Mouse (Mus musculus): Measurements from ENCODE around the gene Tmem131l. TPM values are rescaled to one million over a fixed set of nuclear protein-coding genes. Genes with fewer than 3 reads are reported as not detected.

Gene Tmem131l
- polyA plus RNA-seq, 1 experiment from 2014 or later, result 28.0 TPM

GRCm38 (mm10) chr3:84041739-84042138 lies 1.8 kb upstream of the Tmem131l start:
- Histone ChIP-seq H3K9ac (peak overlapping the region; percentile 36; the same call in 1 of the 2 replicates), H3K4me3 (replicated peaks) (peak overlapping the region; percentile 93), H3K27me3 (no peaks in the 10 kb centered on the region), H3K4me2 (peak overlapping the region; percentile 91), H3K4me1 (replicated peaks) (peaks cover 49% of the 10 kb centered on the region), H3K27ac (replicated peaks) (peak overlapping the region; percentile 95), H3K9me3 (replicated peaks) (no peaks in the 10 kb centered on the region), H3K36me3 (replicated peaks) (no peaks in the 10 kb centered on the region)
- WGBS (ENCODE audit: insufficient replicate concordance), result 20% methylated on average over 8 of the region's 8 CpGs
- ATAC-seq (ENCODE audit: insufficient read depth), result peak; percentile 68

- no peaks in the 10 kb centered on the region for H3K27me3 ChIP-seq
- H3K4me2 ChIP-seq, result peak overlapping the region; percentile 91
- H3K36me3 ChIP-seq (replicated peaks), result no peaks in the 10 kb centered on the region
- peaks cover 61% of the 10 kb centered on the region for H3K4me1 ChIP-seq (replicated peaks)
- peak overlapping the region; percentile 93 for H3K4me3 ChIP-seq (replicated peaks)
- no peaks in the 10 kb centered on the region for H3K9me3 ChIP-seq (replicated peaks)
- H3K9ac ChIP-seq, result peak overlapping the region; percentile 65
- peak; percentile 42 for ATAC-seq (ENCODE audit: insufficient read depth)
- peak overlapping the region; percentile 95 for H3K27ac ChIP-seq (replicated peaks)
- under 1% methylated on average over 23 of the region's 23 CpGs for WGBS (ENCODE audit: insufficient replicate concordance)
Measured at GRCm38 (mm10) chr3:84040476-84041082, 604 bp upstream of the Tmem131l start.

DNA sequence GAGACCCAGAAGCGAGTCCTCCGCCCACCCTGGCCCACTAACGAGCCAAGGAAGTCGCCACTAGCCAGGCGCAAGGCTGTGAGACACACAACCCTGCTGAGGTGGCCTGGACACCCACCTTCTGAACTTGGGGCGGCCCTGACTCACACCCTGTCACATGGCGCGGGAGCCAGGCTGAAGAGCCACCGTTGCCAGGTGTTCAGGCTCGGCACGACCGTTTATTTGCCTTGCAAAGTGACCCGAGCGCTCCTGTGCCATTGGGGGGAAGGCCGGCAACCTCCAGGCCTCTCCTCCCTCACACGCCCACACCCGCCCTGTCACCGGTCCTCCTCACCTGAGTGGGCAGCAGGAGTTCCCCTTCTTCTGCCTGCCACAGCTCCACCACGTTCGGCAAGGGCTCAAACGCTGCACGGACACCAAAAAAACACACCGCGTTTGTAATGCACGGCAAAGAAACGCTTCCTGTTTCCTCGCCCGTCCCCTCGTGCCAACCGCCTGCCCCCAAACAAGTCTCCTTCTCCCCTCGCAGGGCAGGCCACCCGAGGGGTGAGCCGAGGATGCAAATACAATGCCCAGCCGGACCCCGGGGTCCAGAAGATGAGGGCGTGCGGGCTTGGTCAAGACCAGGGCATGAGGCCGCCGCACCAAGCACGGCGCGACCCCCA lies 862 bp downstream of the Tmem131l start:
- no peaks in the 10 kb centered on the region for H3K27me3 ChIP-seq
- H3K9me3 ChIP-seq (replicated peaks), result no peaks in the 10 kb centered on the region
- under 1% methylated on average over 42 of the region's 42 CpGs for WGBS (ENCODE audit: insufficient replicate concordance)
- peak overlapping the region; percentile 93 for H3K4me3 ChIP-seq (replicated peaks)
- peak; percentile 11 for ATAC-seq (ENCODE audit: insufficient read depth)
- peak overlapping the region; percentile 95 for H3K27ac ChIP-seq (replicated peaks)
- H3K4me1 ChIP-seq (replicated peaks), result peaks cover 76% of the 10 kb centered on the region
- H3K36me3 ChIP-seq (replicated peaks), result no peaks in the 10 kb centered on the region
- H3K4me2 ChIP-seq, result peak overlapping the region; percentile 91
- peak overlapping the region; percentile 96 for H3K9ac ChIP-seq

DNA sequence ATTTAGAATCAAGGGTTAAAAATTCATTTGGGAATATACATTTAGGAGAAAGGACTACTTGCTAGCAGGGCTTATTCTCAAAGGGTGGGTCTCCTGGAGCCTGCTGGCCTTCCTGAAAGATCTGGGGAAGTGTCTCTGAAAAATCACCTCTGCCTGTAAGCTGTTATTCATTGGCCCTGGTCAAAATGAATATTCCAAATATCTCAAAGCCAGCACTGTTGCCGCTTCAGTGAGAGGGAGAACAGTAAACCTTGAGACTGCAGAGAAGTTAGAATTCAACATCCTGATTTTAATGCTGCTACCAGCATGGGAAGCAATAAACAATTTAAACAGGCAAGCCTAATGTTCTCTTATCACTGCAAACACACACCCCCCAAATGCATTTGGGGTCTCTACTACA lies 1.8 kb downstream of the Tmem131l start:
- no peaks in the 10 kb centered on the region for H3K36me3 ChIP-seq (replicated peaks)
- no peaks in the 10 kb centered on the region for H3K27me3 ChIP-seq
- H3K27ac ChIP-seq (replicated peaks), result peak overlapping the region; percentile 95
- H3K9me3 ChIP-seq (replicated peaks), result no peaks in the 10 kb centered on the region
- peak overlapping the region; percentile 93 for H3K4me3 ChIP-seq (replicated peaks)
- no peak for ATAC-seq (ENCODE audit: insufficient read depth)
- peaks cover 85% of the 10 kb centered on the region for H3K4me1 ChIP-seq (replicated peaks)
- peak overlapping the region; percentile 96; the same call in 1 of the 2 replicates for H3K9ac ChIP-seq
- WGBS (ENCODE audit: insufficient replicate concordance), result 32% methylated on average over 1 of the region's 1 CpGs
- H3K4me2 ChIP-seq, result peak overlapping the region; percentile 91

DNA sequence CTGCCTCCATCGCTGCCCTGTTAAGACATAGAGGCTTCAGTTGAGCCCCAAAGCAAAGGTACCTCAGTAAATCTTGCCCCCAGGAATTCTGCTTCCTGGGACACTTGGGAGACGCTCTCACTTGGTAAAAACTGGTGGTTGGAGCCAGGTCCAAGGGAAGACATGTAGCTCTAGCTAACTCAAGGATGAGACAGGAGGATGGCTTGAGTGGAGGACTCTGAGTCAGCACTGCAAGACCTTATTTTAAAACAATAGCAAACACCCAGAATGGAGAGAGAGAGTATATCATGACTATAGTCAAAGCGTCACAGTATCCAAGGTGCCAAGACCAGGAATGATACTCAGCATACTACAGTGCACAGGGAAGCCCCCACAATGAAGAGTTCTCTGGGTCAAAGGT lies 2.4 kb downstream of the Tmem131l start:
- H3K4me2 ChIP-seq, result peak overlapping the region; percentile 91
- peaks cover 86% of the 10 kb centered on the region for H3K4me1 ChIP-seq (replicated peaks)
- WGBS (ENCODE audit: insufficient replicate concordance), result 70% methylated on average over 3 of the region's 3 CpGs
- no peak for ATAC-seq (ENCODE audit: insufficient read depth)
- H3K27me3 ChIP-seq, result no peaks in the 10 kb centered on the region
- H3K27ac ChIP-seq (replicated peaks), result peak overlapping the region; percentile 95
- H3K4me3 ChIP-seq (replicated peaks), result peak overlapping the region; percentile 93
- H3K36me3 ChIP-seq (replicated peaks), result no peaks in the 10 kb centered on the region
- peak overlapping the region; percentile 18 for H3K9ac ChIP-seq
- H3K9me3 ChIP-seq (replicated peaks), result no peaks in the 10 kb centered on the region

- 18% methylated on average over 4 of the region's 4 CpGs for WGBS (ENCODE audit: insufficient replicate concordance)
- Histone ChIP-seq H3K36me3 (replicated peaks) (peaks cover 4% of the 10 kb centered on the region; the same call in 1 of the 2 replicates), H3K4me3 (replicated peaks) (peak overlapping the region; percentile 93), H3K4me1 (replicated peaks) (peaks cover 81% of the 10 kb centered on the region), H3K9me3 (replicated peaks) (no peaks in the 10 kb centered on the region), H3K9ac (peak overlapping the region; percentile 18), H3K4me2 (peak overlapping the region; percentile 91), H3K27ac (replicated peaks) (peak overlapping the region; percentile 95), H3K27me3 (no peaks in the 10 kb centered on the region)
- ATAC-seq (ENCODE audit: insufficient read depth), result peak; percentile 38
Measured at GRCm38 (mm10) chr3:84036866-84037265, 3.1 kb downstream of the Tmem131l start.

DNA sequence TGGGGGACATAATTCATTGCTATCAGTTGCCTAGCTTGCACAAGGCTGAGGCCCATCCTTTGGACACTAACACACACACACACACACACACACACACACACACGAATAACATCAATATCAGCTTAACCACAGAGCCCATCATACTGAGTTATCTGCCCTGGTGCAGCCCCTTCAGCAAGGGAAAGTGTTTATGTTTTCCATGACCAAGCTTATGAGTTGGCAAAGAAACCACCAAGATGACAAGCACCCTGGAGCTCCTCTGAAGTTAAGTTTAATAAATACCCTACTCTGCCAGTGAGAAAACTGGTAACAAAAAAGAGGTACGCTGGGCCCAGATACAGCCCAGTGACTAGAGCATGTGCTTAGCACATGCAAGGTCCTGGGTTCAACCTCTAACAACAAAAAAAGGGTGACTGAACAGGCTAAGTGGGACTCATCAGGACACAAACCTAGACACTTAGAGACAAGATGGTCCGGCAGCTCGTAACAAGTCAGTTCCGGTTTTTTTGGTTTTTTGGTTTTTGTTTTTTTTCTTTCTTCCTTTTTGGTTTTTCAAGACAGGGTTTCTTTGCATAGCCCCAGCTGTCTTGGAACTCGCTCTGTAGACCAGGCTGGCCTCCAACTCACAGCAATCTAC lies 4.1 kb downstream of the Tmem131l start:
- H3K27ac ChIP-seq (replicated peaks), result peak overlapping the region; percentile 95
- H3K4me1 ChIP-seq (replicated peaks), result peaks cover 73% of the 10 kb centered on the region
- peak overlapping the region; percentile 93 for H3K4me3 ChIP-seq (replicated peaks)

DNA sequence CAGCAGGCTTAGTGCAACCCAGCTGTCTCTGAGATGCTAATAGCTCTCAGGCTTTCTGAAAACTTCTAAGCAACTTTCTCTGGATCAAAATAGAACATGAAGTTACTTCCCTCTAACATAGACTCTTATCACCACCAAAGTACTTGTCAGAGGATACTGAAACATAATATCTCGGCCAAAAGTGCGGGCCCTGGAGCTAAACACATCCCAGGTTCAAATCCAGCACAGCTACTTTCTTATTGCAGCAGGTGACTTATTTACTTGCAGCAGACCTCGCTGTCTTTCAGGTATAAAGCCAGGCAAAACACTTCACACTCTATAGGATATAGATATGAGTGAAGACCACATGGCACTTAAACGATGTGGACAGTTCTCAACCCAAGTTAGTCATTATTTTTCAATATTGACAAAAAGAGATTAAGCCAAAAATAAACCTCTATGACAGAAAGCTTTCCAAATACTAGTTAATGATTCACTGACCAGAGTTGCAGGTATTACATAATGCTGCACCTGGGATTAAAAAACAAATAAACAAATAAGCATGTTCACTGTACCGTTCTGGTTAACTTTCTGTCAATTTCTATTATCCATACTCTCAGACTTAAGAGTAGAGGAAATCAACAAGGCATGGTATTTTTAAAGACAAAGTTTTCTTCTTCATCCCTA lies 5.7 kb downstream of the Tmem131l start:
- 48% methylated on average over 5 of the region's 5 CpGs for WGBS (ENCODE audit: insufficient replicate concordance)
- peak overlapping the region; percentile 91 for H3K4me2 ChIP-seq
- no peak for ATAC-seq (ENCODE audit: insufficient read depth)

More for the DNA sequence above, 4.1 kb downstream of the Tmem131l start:
- WGBS (ENCODE audit: insufficient replicate concordance), result 16% methylated on average over 6 of the region's 6 CpGs
- H3K9ac ChIP-seq, result peak overlapping the region; percentile 33; the same call in 1 of the 2 replicates
- ATAC-seq (ENCODE audit: insufficient read depth), result peak; percentile 58
- no peaks in the 10 kb centered on the region for H3K27me3 ChIP-seq
- peaks cover 14% of the 10 kb centered on the region for H3K36me3 ChIP-seq (replicated peaks)
- no peaks in the 10 kb centered on the region for H3K9me3 ChIP-seq (replicated peaks)
- peak overlapping the region; percentile 91 for H3K4me2 ChIP-seq

GRCm38 (mm10) chr3:84032933-84033730 lies 6.8 kb downstream of the Tmem131l start:
- no peak overlapping the region for H3K9ac ChIP-seq
- H3K4me1 ChIP-seq (replicated peaks), result peaks cover 57% of the 10 kb centered on the region
- peaks cover 38% of the 10 kb centered on the region for H3K36me3 ChIP-seq (replicated peaks)
- ATAC-seq (ENCODE audit: insufficient read depth), result no peak
- H3K27me3 ChIP-seq, result no peaks in the 10 kb centered on the region
- H3K9me3 ChIP-seq (replicated peaks), result no peaks in the 10 kb centered on the region
- 77% methylated on average over 10 of the region's 10 CpGs for WGBS (ENCODE audit: insufficient replicate concordance)
- H3K27ac ChIP-seq (replicated peaks), result peak overlapping the region; percentile 55
- no peak overlapping the region for H3K4me3 ChIP-seq (replicated peaks)
- H3K4me2 ChIP-seq, result 0 out of 2 replicates have a peak overlapping the region, but pooled peaks have one; percentile 14

More for the DNA sequence above, 5.7 kb downstream of the Tmem131l start:
- peaks cover 29% of the 10 kb centered on the region for H3K36me3 ChIP-seq (replicated peaks)
- H3K4me1 ChIP-seq (replicated peaks), result peaks cover 66% of the 10 kb centered on the region
- no peak overlapping the region for H3K4me3 ChIP-seq (replicated peaks)
- no peaks in the 10 kb centered on the region for H3K27me3 ChIP-seq
- no peaks in the 10 kb centered on the region for H3K9me3 ChIP-seq (replicated peaks)
- H3K27ac ChIP-seq (replicated peaks), result peak overlapping the region; percentile 95
- 0 out of 2 replicates have a peak overlapping the region, but pooled peaks have one; percentile 2 for H3K9ac ChIP-seq

DNA sequence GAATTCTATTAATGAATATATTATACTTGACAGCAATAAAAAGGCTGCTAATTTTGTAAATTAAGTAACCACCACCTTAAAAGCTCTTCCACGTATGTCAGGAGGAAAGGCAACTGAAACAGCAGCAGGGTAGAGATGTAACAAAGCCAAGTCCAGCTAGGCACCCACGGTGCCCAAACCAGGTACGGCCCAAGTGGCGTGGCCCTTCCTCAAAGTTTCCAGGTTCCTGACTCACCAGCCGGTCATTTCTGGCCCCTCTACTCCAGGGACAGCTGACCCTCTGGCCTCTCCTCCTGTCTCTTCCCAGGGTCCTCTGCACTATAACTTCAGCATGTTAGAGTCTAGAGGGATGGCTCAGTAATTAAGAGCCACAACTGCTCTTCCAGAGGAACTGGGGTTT lies 7.6 kb downstream of the Tmem131l start:
- H3K4me2 ChIP-seq, result no peak overlapping the region
- no peak for ATAC-seq (ENCODE audit: insufficient read depth)
- no peaks in the 10 kb centered on the region for H3K9me3 ChIP-seq (replicated peaks)
- WGBS (ENCODE audit: insufficient replicate concordance), result 82% methylated on average over 5 of the region's 5 CpGs
- 0 out of 2 replicates have a peak overlapping the region, but pooled peaks have one; percentile 1 for H3K27ac ChIP-seq (replicated peaks)
- peaks cover 54% of the 10 kb centered on the region for H3K4me1 ChIP-seq (replicated peaks)
- no peaks in the 10 kb centered on the region for H3K27me3 ChIP-seq
- H3K36me3 ChIP-seq (replicated peaks), result peaks cover 45% of the 10 kb centered on the region
- no peak overlapping the region for H3K9ac ChIP-seq
- no peak overlapping the region for H3K4me3 ChIP-seq (replicated peaks)
